Mouse (Mus musculus): ENCODE results near the gene Adcy2. TPM values are rescaled to one million over a fixed set of nuclear protein-coding genes. Genes with fewer than 3 reads are reported as not detected.

The Adcy2 gene
- polyA plus RNA-seq, 1 experiment from 2014 or later: 0.13 TPM

GRCm38 (mm10) chr13:68997821-68998551 lies 1.4 kb downstream of the Adcy2 start:
- Histone ChIP-seq H3K36me3 (ENCODE audit: inconsistent target) (no peaks in the 10 kb centered on the region), H3K79me2 (ENCODE audit: inconsistent target) (no peaks in the 10 kb centered on the region), H3K27ac (no peak overlapping the region), H3K4me3 (ENCODE audit: inconsistent target) (no peak overlapping the region)
- WGBS (ENCODE audit: missing documents): 11% methylated on average over 22 of the region's 22 CpGs

GRCm38 (mm10) chr13:68997386-68997785 lies 2.0 kb downstream of the Adcy2 start:
- H3K79me2 ChIP-seq (ENCODE audit: inconsistent target): no peaks in the 10 kb centered on the region
- WGBS (ENCODE audit: missing documents): 31% methylated on average over 10 of the region's 10 CpGs
- H3K36me3 ChIP-seq (ENCODE audit: inconsistent target): no peaks in the 10 kb centered on the region
- no peak overlapping the region for H3K27ac ChIP-seq
- no peak overlapping the region for H3K4me3 ChIP-seq (ENCODE audit: inconsistent target)

GRCm38 (mm10) chr13:68996661-68997060 lies 2.7 kb downstream of the Adcy2 start:
- Histone ChIP-seq H3K36me3 (ENCODE audit: inconsistent target) (no peaks in the 10 kb centered on the region), H3K27ac (no peak overlapping the region), H3K79me2 (ENCODE audit: inconsistent target) (no peaks in the 10 kb centered on the region), H3K4me3 (ENCODE audit: inconsistent target) (no peak overlapping the region)
- WGBS (ENCODE audit: missing documents): 76% methylated on average over 3 of the region's 3 CpGs

GRCm38 (mm10) chr13:68985789-68986188 lies 13.6 kb downstream of the Adcy2 start:
- no peaks in the 10 kb centered on the region for H3K79me2 ChIP-seq (ENCODE audit: inconsistent target)
- no peak overlapping the region for H3K27ac ChIP-seq
- 85% methylated on average over 2 of the region's 2 CpGs for WGBS (ENCODE audit: missing documents)
- no peak overlapping the region for H3K4me3 ChIP-seq (ENCODE audit: inconsistent target)
- no peaks in the 10 kb centered on the region for H3K36me3 ChIP-seq (ENCODE audit: inconsistent target)

GRCm38 (mm10) chr13:68984000-68984399 lies 15.3 kb downstream of the Adcy2 start:
- H3K4me3 ChIP-seq (ENCODE audit: inconsistent target): no peak overlapping the region
- H3K27ac ChIP-seq: no peak overlapping the region
- WGBS (ENCODE audit: missing documents): 85% methylated on average over 15 of the region's 15 CpGs

GRCm38 (mm10) chr13:68981048-68981447 lies 18.3 kb downstream of the Adcy2 start:
- 95% methylated on average over 2 of the region's 2 CpGs for WGBS (ENCODE audit: missing documents)
- H3K36me3 ChIP-seq (ENCODE audit: inconsistent target): no peaks in the 10 kb centered on the region
- no peaks in the 10 kb centered on the region for H3K79me2 ChIP-seq (ENCODE audit: inconsistent target)
- H3K4me3 ChIP-seq (ENCODE audit: inconsistent target): no peak overlapping the region
- H3K27ac ChIP-seq: no peak overlapping the region

More at GRCm38 (mm10) chr13:68984000-68984399, 15.3 kb downstream of the Adcy2 start:
- no peaks in the 10 kb centered on the region for H3K36me3 ChIP-seq (ENCODE audit: inconsistent target)
- H3K79me2 ChIP-seq (ENCODE audit: inconsistent target): no peaks in the 10 kb centered on the region

GRCm38 (mm10) chr13:68973143-68973542 lies 26.2 kb downstream of the Adcy2 start:
- no peak overlapping the region for H3K27ac ChIP-seq
- WGBS (ENCODE audit: missing documents): 55% methylated on average over 3 of the region's 3 CpGs
- H3K36me3 ChIP-seq (ENCODE audit: inconsistent target): no peaks in the 10 kb centered on the region
- no peaks in the 10 kb centered on the region for H3K79me2 ChIP-seq (ENCODE audit: inconsistent target)
- H3K4me3 ChIP-seq (ENCODE audit: inconsistent target): no peak overlapping the region

- Histone ChIP-seq H3K27ac (no peak overlapping the region), H3K79me2 (ENCODE audit: inconsistent target) (no peaks in the 10 kb centered on the region), H3K4me3 (ENCODE audit: inconsistent target) (no peak overlapping the region), H3K36me3 (ENCODE audit: inconsistent target) (no peaks in the 10 kb centered on the region)
- 97% methylated on average over 5 of the region's 5 CpGs for WGBS (ENCODE audit: missing documents)
Observed at GRCm38 (mm10) chr13:68961580-68961979, 37.8 kb downstream of the Adcy2 start.

GRCm38 (mm10) chr13:68960513-68960912 lies 38.8 kb downstream of the Adcy2 start:
- Histone ChIP-seq H3K79me2 (ENCODE audit: inconsistent target) (no peaks in the 10 kb centered on the region), H3K27ac (no peak overlapping the region), H3K36me3 (ENCODE audit: inconsistent target) (no peaks in the 10 kb centered on the region), H3K4me3 (ENCODE audit: inconsistent target) (no peak overlapping the region)
- WGBS (ENCODE audit: missing documents): 92% methylated on average over 6 of the region's 6 CpGs

- Histone ChIP-seq H3K27ac (no peak overlapping the region), H3K36me3 (ENCODE audit: inconsistent target) (no peaks in the 10 kb centered on the region), H3K4me3 (ENCODE audit: inconsistent target) (no peak overlapping the region), H3K79me2 (ENCODE audit: inconsistent target) (no peaks in the 10 kb centered on the region)
- WGBS (ENCODE audit: missing documents): 88% methylated on average over 4 of the region's 4 CpGs
Observed at GRCm38 (mm10) chr13:68959406-68959805, 39.9 kb downstream of the Adcy2 start.

GRCm38 (mm10) chr13:68942735-68943134 lies 56.6 kb downstream of the Adcy2 start:
- no peaks in the 10 kb centered on the region for H3K36me3 ChIP-seq (ENCODE audit: inconsistent target)
- no peak overlapping the region for H3K4me3 ChIP-seq (ENCODE audit: inconsistent target)
- no peaks in the 10 kb centered on the region for H3K79me2 ChIP-seq (ENCODE audit: inconsistent target)
- no peak overlapping the region for H3K27ac ChIP-seq
- 79% methylated on average over 2 of the region's 2 CpGs for WGBS (ENCODE audit: missing documents)

GRCm38 (mm10) chr13:68941429-68941828 lies 57.9 kb downstream of the Adcy2 start:
- Histone ChIP-seq H3K79me2 (ENCODE audit: inconsistent target) (no peaks in the 10 kb centered on the region), H3K36me3 (ENCODE audit: inconsistent target) (no peaks in the 10 kb centered on the region), H3K27ac (no peak overlapping the region), H3K4me3 (ENCODE audit: inconsistent target) (no peak overlapping the region)
- WGBS (ENCODE audit: missing documents): 22% methylated on average over 1 of the region's 1 CpGs

- H3K4me3 ChIP-seq (ENCODE audit: inconsistent target): no peak overlapping the region
- WGBS (ENCODE audit: missing documents): 82% methylated on average over 1 of the region's 1 CpGs
- H3K27ac ChIP-seq: no peak overlapping the region
- H3K79me2 ChIP-seq (ENCODE audit: inconsistent target): no peaks in the 10 kb centered on the region
- H3K36me3 ChIP-seq (ENCODE audit: inconsistent target): no peaks in the 10 kb centered on the region
Observed at GRCm38 (mm10) chr13:68932283-68932647, 67.1 kb downstream of the Adcy2 start.

- no peak overlapping the region for H3K27ac ChIP-seq
Observed at GRCm38 (mm10) chr13:68931602-68932282, 67.6 kb downstream of the Adcy2 start.

GRCm38 (mm10) chr13:68928469-68928868 lies 70.9 kb downstream of the Adcy2 start:
- 2% methylated on average over 6 of the region's 6 CpGs for WGBS (ENCODE audit: missing documents)
- Histone ChIP-seq H3K36me3 (ENCODE audit: inconsistent target) (no peaks in the 10 kb centered on the region), H3K4me3 (ENCODE audit: inconsistent target) (no peak overlapping the region), H3K79me2 (ENCODE audit: inconsistent target) (no peaks in the 10 kb centered on the region), H3K27ac (no peak overlapping the region)

More at GRCm38 (mm10) chr13:68931602-68932282, 67.6 kb downstream of the Adcy2 start:
- WGBS (ENCODE audit: missing documents): 94% methylated on average over 7 of the region's 8 CpGs
- no peak overlapping the region for H3K4me3 ChIP-seq (ENCODE audit: inconsistent target)
- no peaks in the 10 kb centered on the region for H3K79me2 ChIP-seq (ENCODE audit: inconsistent target)
- H3K36me3 ChIP-seq (ENCODE audit: inconsistent target): no peaks in the 10 kb centered on the region
